Mouse (Mus musculus): Measurements from ENCODE around the gene Sirt1. TPM values are rescaled to one million over a fixed set of nuclear protein-coding genes. Genes with fewer than 3 reads are reported as not detected.
A peak's percentile ranks its signal among the peaks of the same experiment; 100 is the strongest.

Gene Sirt1
- polyA plus RNA-seq, 1 experiment: 10.5 TPM

DNA sequence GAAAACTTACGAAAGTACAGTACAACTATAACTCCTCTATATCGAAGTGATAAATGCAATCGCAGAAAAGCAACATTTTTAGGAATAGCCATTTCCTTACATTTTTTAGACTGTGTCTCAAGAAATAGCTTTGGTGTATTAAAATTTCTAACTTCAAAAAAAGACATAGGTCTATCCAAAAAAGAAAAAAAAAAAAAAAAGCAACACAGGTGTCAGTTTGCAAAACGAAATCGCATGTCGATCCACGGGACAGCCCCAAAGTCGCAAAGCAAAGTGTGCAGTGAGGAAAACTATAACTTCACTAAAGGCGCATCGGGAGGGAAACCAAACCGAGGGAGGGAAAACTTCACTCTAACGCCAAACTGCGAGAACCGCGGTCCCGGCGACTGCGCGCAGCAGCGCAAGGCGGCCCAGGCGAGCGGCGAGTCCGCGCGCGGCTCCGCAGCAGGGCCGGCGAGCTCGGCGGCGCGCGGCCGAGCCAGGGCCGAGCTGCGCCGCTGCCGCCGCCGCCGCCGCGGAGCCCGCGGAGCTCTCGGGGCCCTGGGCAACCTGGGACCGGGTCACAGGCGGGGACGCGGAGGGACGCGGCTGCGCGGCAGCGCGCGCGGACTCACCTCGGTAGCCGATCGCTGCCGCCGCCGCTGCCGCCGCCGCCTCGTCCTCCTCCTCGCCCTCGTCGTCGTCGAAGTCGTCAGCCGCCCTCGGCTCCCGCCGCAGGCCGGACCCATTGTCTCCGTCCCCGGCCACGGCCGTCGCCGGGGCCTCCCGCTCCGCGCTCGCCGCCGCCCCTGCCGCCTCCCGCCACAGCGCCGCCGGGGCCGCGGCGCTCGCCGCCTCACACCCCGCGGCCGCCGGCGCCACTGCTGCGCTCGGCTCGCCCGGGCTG lies 43.3 kb downstream of the Sirt1 start:
- Histone ChIP-seq H3K4me1 (ENCODE audit: control insufficient read depth, insufficient read depth, low read length) (peaks cover 5% of the 10 kb centered on the region; the same call in 1 of the 2 replicates), H3K4me3 (ENCODE audit: insufficient read depth, low read length) (peak overlapping the region; percentile 68), H3K27ac (ENCODE audit: insufficient read depth, low read length) (peak overlapping the region; percentile 97)
- TF ChIP-seq POLR2A (IDR thresholded peaks at IDR 0.05; ENCODE audit: extremely low read depth, insufficient read depth, low read length): no peak
- no peak for TF ChIP-seq CTCF (IDR thresholded peaks at IDR 0.05; ENCODE audit: extremely low read depth, insufficient read depth, low read length)

DNA sequence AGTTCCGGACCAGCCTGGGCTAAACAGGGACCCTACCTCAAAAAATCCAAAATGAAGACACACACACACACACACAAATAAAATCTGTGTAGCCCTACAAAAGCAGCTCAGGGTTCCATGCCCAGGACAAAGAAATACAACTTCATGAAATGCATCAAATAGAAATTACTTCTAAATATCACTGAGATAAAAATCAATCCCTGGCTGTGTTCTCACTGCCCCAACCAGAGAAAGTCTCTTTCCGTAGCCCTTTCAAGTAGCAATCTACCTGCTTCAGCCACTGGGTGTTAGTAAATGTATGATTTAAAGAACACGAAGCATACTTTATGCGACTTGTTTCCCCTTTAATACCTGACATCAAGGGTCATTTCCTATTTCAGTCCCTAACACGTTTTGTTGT lies 44.2 kb downstream of the Sirt1 start:
- TF ChIP-seq POLR2A (IDR thresholded peaks at IDR 0.05; ENCODE audit: extremely low read depth, insufficient read depth, low read length): no peak
- TF ChIP-seq CTCF (IDR thresholded peaks at IDR 0.05; ENCODE audit: extremely low read depth, insufficient read depth, low read length): no peak
- peak overlapping the region; percentile 68; the same call in 1 of the 2 replicates for H3K4me3 ChIP-seq (ENCODE audit: insufficient read depth, low read length)
- H3K4me1 ChIP-seq (ENCODE audit: control insufficient read depth, insufficient read depth, low read length): peaks cover 5% of the 10 kb centered on the region; the same call in 1 of the 2 replicates
- no peak overlapping the region for H3K27ac ChIP-seq (ENCODE audit: insufficient read depth, low read length)

DNA sequence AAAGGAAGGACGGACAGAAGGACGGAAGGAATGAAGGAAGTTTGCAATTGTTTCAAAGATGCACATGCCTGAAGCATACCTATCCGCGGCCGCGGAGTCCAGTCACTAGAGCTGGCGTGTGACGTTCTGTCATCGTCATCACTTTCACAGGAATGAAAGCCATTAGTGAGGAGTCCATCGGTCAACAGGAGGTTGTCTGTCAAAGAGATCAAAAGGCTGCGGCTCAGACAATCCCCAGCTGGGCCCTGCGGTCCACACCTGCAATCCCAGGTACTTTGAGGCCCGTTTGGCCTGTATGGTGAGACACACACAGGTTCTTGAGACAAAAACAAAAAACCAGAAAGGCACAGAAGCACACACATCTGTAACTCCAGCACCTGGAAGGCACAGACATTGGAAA lies 44.6 kb downstream of the Sirt1 start:
- TF ChIP-seq POLR2A (IDR thresholded peaks at IDR 0.05; ENCODE audit: extremely low read depth, insufficient read depth, low read length) (no peak), CTCF (IDR thresholded peaks at IDR 0.05; ENCODE audit: extremely low read depth, insufficient read depth, low read length) (no peak)
- Histone ChIP-seq H3K4me3 (ENCODE audit: insufficient read depth, low read length) (peak overlapping the region; percentile 68; the same call in 1 of the 2 replicates), H3K27ac (ENCODE audit: insufficient read depth, low read length) (no peak overlapping the region), H3K4me1 (ENCODE audit: control insufficient read depth, insufficient read depth, low read length) (peaks cover 5% of the 10 kb centered on the region; the same call in 1 of the 2 replicates)

DNA sequence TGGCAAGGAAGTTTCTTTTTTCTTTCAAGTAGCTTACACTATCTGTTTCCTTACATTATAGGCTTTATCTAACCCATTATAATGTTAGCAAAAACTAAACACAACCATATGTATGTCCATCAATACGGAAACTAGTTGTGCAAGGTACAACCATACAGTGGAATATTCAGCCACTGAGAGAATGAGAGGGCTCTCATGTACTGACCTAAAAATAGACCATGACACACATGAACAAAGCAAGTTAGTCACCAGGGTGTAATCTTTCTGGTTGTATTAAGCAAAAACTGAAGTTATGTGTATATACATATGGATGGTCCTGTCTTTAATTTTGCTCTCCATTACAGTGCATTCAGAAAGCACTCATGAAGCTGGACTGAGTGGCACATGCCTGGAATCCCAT lies 54.4 kb downstream of the Sirt1 start:
- Histone ChIP-seq H3K4me1 (ENCODE audit: control insufficient read depth, insufficient read depth, low read length) (no peaks in the 10 kb centered on the region), H3K4me3 (ENCODE audit: insufficient read depth, low read length) (no peak overlapping the region), H3K27ac (ENCODE audit: insufficient read depth, low read length) (no peak overlapping the region)
- TF ChIP-seq POLR2A (IDR thresholded peaks at IDR 0.05; ENCODE audit: extremely low read depth, insufficient read depth, low read length): no peak
- TF ChIP-seq CTCF (IDR thresholded peaks at IDR 0.05; ENCODE audit: extremely low read depth, insufficient read depth, low read length): no peak

DNA sequence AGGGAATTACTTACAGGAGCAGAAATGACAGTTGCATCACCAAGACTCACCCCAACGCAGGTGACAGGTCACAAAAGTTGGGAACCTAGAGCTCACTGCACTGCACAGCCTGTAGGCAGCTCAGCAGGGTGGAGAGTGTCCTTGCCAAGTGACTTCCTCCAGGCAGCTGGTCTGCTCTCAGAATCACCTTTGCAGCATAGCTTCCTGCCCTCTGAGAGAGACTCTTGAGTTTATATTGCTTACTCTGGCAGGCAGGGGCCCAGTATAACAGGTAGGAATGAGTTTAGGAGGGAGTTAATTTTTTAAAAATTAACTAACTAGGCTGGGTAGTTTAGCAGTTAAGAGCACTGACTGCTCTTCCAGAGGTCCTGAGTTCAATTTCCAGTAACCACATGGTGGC lies 67.8 kb downstream of the Sirt1 start:
- no peak overlapping the region for H3K27ac ChIP-seq (ENCODE audit: insufficient read depth, low read length)
- no peak overlapping the region for H3K4me3 ChIP-seq (ENCODE audit: insufficient read depth, low read length)
- no peaks in the 10 kb centered on the region for H3K4me1 ChIP-seq (ENCODE audit: control insufficient read depth, insufficient read depth, low read length)
- TF ChIP-seq CTCF (IDR thresholded peaks at IDR 0.05; ENCODE audit: extremely low read depth, insufficient read depth, low read length): no peak
- no peak for TF ChIP-seq POLR2A (IDR thresholded peaks at IDR 0.05; ENCODE audit: extremely low read depth, insufficient read depth, low read length)

DNA sequence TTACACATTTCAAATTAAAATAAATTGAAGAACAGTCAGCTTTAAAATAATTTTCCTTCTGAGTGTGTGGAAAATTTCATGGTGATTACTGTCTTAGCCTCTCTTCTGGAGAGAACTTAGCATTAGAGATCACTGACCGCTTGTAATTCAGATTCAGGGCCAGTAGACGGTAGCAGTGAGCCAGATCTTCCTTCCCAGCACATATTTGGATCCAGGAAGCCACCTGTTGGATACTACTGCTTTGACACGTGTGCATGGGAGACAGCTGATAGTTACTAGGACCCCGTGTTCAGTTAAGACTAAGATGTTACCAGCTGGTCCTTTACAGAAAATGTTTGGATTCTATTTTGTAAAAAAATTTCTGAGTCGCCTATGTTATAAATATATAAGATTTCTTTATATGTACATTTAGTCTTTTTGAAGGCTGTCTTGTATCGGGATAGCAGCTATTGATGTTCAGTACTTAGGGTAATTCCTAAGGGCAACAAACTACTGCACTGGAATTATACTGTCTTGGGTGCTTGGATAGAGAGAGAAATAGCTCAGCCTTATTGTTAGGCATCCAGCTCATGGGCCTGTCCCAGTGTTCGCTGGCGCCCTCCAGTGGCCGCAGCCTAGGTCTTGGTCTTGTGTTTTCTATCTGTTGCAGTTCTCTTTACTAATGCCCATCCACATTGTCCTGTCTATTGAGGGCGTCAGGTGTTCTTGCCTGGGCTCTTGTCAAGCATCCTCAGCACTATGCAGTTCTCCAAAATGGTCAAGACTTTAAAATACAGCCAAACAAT lies 72.7 kb downstream of the Sirt1 start:
- H3K27ac ChIP-seq (ENCODE audit: insufficient read depth, low read length): no peak overlapping the region
- TF ChIP-seq CTCF (IDR thresholded peaks at IDR 0.05; ENCODE audit: extremely low read depth, insufficient read depth, low read length) (peak; percentile 79), POLR2A (IDR thresholded peaks at IDR 0.05; ENCODE audit: extremely low read depth, insufficient read depth, low read length) (no peak)
- no peak overlapping the region for H3K4me3 ChIP-seq (ENCODE audit: insufficient read depth, low read length)
- no peaks in the 10 kb centered on the region for H3K4me1 ChIP-seq (ENCODE audit: control insufficient read depth, insufficient read depth, low read length)

DNA sequence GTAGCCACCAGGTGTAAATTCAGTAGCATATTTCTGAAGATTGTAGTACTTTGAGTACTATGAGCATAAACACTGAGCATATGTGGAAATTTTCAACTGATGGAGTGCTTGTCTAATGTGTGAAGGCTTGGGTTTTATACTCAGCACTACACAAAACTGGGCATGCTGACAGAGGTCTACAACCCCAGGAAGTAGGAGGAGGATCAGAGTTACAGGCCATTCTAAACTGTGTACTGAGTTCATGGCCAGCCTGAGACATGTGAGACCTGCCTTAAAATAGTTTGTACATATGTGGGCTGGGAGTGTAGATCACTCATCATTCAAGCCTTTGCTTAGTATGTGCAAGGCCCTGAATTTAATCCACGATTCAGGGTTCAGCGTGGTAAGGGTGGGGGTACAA lies 79.1 kb downstream of the Sirt1 start:
- TF ChIP-seq POLR2A (IDR thresholded peaks at IDR 0.05; ENCODE audit: extremely low read depth, insufficient read depth, low read length): no peak
- no peak for TF ChIP-seq CTCF (IDR thresholded peaks at IDR 0.05; ENCODE audit: extremely low read depth, insufficient read depth, low read length)
- H3K4me3 ChIP-seq (ENCODE audit: insufficient read depth, low read length): no peak overlapping the region
- no peaks in the 10 kb centered on the region for H3K4me1 ChIP-seq (ENCODE audit: control insufficient read depth, insufficient read depth, low read length)
- no peak overlapping the region for H3K27ac ChIP-seq (ENCODE audit: insufficient read depth, low read length)

DNA sequence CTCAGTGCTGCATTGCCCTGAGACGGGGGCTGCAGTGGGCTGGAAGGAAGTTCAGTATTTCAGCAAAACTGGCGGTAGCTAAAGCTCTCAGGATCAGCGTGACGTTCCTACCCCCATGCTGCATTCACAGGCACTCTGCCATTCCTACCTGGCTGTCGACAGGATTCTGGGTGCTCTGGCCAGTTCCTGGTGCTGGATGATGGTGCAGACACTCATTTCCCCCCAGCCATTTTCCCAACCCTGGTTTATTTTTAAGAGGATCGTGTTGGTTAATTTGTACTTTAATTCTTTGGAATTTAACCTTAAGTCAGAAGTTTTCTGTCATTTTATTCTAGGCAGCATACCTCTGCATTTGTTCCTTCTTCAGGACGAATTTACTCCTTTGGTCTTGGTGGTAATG lies 98.7 kb downstream of the Sirt1 start:
- TF ChIP-seq CTCF (IDR thresholded peaks at IDR 0.05; ENCODE audit: extremely low read depth, insufficient read depth, low read length): no peak
- no peak for TF ChIP-seq POLR2A (IDR thresholded peaks at IDR 0.05; ENCODE audit: extremely low read depth, insufficient read depth, low read length)
- no peaks in the 10 kb centered on the region for H3K4me1 ChIP-seq (ENCODE audit: control insufficient read depth, insufficient read depth, low read length)
- H3K4me3 ChIP-seq (ENCODE audit: insufficient read depth, low read length): no peak overlapping the region
- no peak overlapping the region for H3K27ac ChIP-seq (ENCODE audit: insufficient read depth, low read length)

DNA sequence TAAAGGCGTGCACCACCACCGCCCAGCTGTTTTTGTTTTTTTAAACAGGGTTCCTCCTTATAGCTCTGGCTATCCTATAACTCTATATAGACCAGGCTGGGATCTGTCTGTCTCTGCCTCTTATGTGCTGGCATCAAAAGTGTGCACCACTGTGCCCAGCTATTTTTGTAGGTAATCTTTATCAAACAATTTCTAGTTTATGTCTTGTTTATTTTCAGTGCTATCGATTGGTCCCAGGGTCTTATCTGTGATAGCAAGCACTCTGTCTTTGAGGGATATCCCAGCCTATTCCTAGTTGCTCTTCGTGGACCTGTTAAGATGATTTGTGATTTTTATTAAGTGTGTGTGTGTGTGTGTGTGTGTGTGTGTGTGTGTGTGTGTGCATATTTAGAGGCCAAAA lies 99.1 kb downstream of the Sirt1 start:
- no peak overlapping the region for H3K4me3 ChIP-seq (ENCODE audit: insufficient read depth, low read length)
- H3K27ac ChIP-seq (ENCODE audit: insufficient read depth, low read length): no peak overlapping the region
- no peaks in the 10 kb centered on the region for H3K4me1 ChIP-seq (ENCODE audit: control insufficient read depth, insufficient read depth, low read length)
- TF ChIP-seq POLR2A (IDR thresholded peaks at IDR 0.05; ENCODE audit: extremely low read depth, insufficient read depth, low read length) (no peak), CTCF (IDR thresholded peaks at IDR 0.05; ENCODE audit: extremely low read depth, insufficient read depth, low read length) (no peak)

All from cortical plate, adult 2 months (tissue).